ENCODE assay signal across 7 mouse cellular contexts in genomic region chr9:28402770-28403650, GRCm38 (mm10).
DNase-seq lines count a peak whose midpoint lies in the region; ATAC-seq and TF ChIP-seq lines count a peak whose summit lies in the region.

No protein-coding gene starts in this region.

- peak; percentile 16 for DNase-seq in ES-E14 (ENCODE audit: low read depth, low spot score)
- DNase-seq in adrenal gland, adult 2 months = peak; percentile 49
- peak; percentile 67 for DNase-seq in embryonic facial prominence, embryonic 11.5 days (ENCODE audit: low spot score)
- DNase-seq in heart, postnatal 0 days (ENCODE audit: low spot score) = no peak
- DNase-seq in left cerebral cortex, postnatal 36 days (ENCODE audit: low spot score in 2 of 2) = peak; percentile 77 to 83

- H3K4me1 ChIP-seq in ES-E14 (ENCODE audit: control insufficient read depth in 2 of 2, insufficient read depth in 2 of 2, low read length in 2 of 2, poor library complexity in 1 of 2) = 0 out of 4 replicates have a peak, but pooled peaks cover 0 to 2% of the 10 kb centered on the region in 2 experiments
- no peaks in the 10 kb centered on the region for H3K4me1 ChIP-seq in embryonic facial prominence, embryonic 11.5 days (ENCODE audit: control insufficient read depth, insufficient read depth, low read length)
- no peaks in the 10 kb centered on the region for H3K4me1 ChIP-seq in heart, postnatal 0 days (ENCODE audit: control insufficient read depth, insufficient read depth)
- H3K4me1 ChIP-seq in neural tube, embryonic 12.5 days = peaks cover 16% of the 10 kb centered on the region

- no peak for TF ChIP-seq CTCF in heart, postnatal 0 days (IDR thresholded peaks at IDR 0.05; ENCODE audit: low read depth)

- no peak overlapping the region for H3K27ac ChIP-seq in ES-E14 (ENCODE audit: insufficient read depth, low read depth, low read length, poor library complexity, severe bottlenecking)
- H3K27ac ChIP-seq in embryonic facial prominence, embryonic 11.5 days (replicated peaks; ENCODE audit: low read depth, low read length) = no peak overlapping the region
- no peak overlapping the region for H3K27ac ChIP-seq in heart, postnatal 0 days (ENCODE audit: low read depth)
- H3K27ac ChIP-seq in neural tube, embryonic 12.5 days = no peak overlapping the region

- no peaks in the 10 kb centered on the region for H3K36me3 ChIP-seq in ES-E14 (ENCODE audit: control insufficient read depth, insufficient read depth, low read length, poor library complexity, severe bottlenecking)
- H3K36me3 ChIP-seq in embryonic facial prominence, embryonic 11.5 days (replicated peaks; ENCODE audit: control insufficient read depth, insufficient read depth, low read depth, low read length) = no peaks in the 10 kb centered on the region
- no peaks in the 10 kb centered on the region for H3K36me3 ChIP-seq in heart, postnatal 0 days (replicated peaks; ENCODE audit: control insufficient read depth, insufficient read depth, low read length)
- H3K36me3 ChIP-seq in neural tube, embryonic 12.5 days = no peaks in the 10 kb centered on the region

- peaks cover 5% of the 10 kb centered on the region; the same call in 1 of the 2 replicates for H3K27me3 ChIP-seq in embryonic facial prominence, embryonic 11.5 days (ENCODE audit: control insufficient read depth, insufficient read depth, low read length)
- H3K27me3 ChIP-seq in heart, postnatal 0 days (ENCODE audit: control insufficient read depth, insufficient read depth, low read length) = peaks cover 32% of the 10 kb centered on the region
- H3K27me3 ChIP-seq in neural tube, embryonic 12.5 days (replicated peaks) = peaks cover 11% of the 10 kb centered on the region; the same call in 1 of the 2 replicates

- in situ Hi-C loops in ES-E14 (cut with MboI; ENCODE audit: low sequenced_read_pairs in 2 of 2, unreplicated experiment in 2 of 2) = no loop called here

- TF ChIP-seq EP300 in heart, postnatal 0 days (IDR thresholded peaks at IDR 0.05; ENCODE audit: low read depth) = no peak

- ATAC-seq in embryonic facial prominence, embryonic 11.5 days (replicated peaks; ENCODE audit: insufficient number of reproducible peaks, low FRiP score, low TSS enrichment, low read depth) = peak; percentile 85
- no peak; the same call in 1 of the 2 replicates for ATAC-seq in heart, postnatal 0 days (ENCODE audit: insufficient read depth, low read depth)
- ATAC-seq in neural tube, embryonic 12.5 days (ENCODE audit: low FRiP score, low read depth) = peak; percentile 90
- ATAC-seq in inflammation-experienced regulatory T-cells, adult 6 months = no peak

- no peaks in the 10 kb centered on the region for H3K9me3 ChIP-seq in ES-E14 (ENCODE audit: control insufficient read depth, insufficient read depth, low read depth, low read length)
- H3K9me3 ChIP-seq in embryonic facial prominence, embryonic 11.5 days (replicated peaks; ENCODE audit: control insufficient read depth, low read length) = no peaks in the 10 kb centered on the region
- no peaks in the 10 kb centered on the region for H3K9me3 ChIP-seq in heart, postnatal 0 days (replicated peaks; ENCODE audit: control insufficient read depth, low read length)
- H3K9me3 ChIP-seq in neural tube, embryonic 12.5 days = no peaks in the 10 kb centered on the region

- under 1% methylated on average over 55 of the region's 56 CpGs for WGBS in embryonic facial prominence, embryonic 11.5 days
- 2% methylated on average over 56 of the region's 56 CpGs for WGBS in heart, postnatal 0 days
- 1% methylated on average over 55 of the region's 56 CpGs for WGBS in neural tube, embryonic 12.5 days

- peak overlapping the region; percentile 42 for H3K9ac ChIP-seq in ES-E14 (ENCODE audit: insufficient read depth, low read depth, low read length, poor library complexity, severe bottlenecking)
- peak overlapping the region; percentile 43 for H3K9ac ChIP-seq in embryonic facial prominence, embryonic 11.5 days (replicated peaks; ENCODE audit: low read length)
- no peak overlapping the region for H3K9ac ChIP-seq in heart, postnatal 0 days (replicated peaks; ENCODE audit: low read depth, low read length)
- peak overlapping the region; percentile 60 for H3K9ac ChIP-seq in neural tube, embryonic 12.5 days

- H3K4me3 ChIP-seq in ES-E14 (ENCODE audit: insufficient read depth in 1 of 2, low read depth in 1 of 2, low read length in 2 of 2, poor library complexity in 1 of 2, severe bottlenecking in 1 of 2) = peak overlapping the region; percentile 63 to 71
- peak overlapping the region; percentile 45 for H3K4me3 ChIP-seq in embryonic facial prominence, embryonic 11.5 days (ENCODE audit: low read depth, low read length)
- H3K4me3 ChIP-seq in heart, postnatal 0 days (ENCODE audit: low read depth, low read length) = peak overlapping the region; percentile 51
- H3K4me3 ChIP-seq in neural tube, embryonic 12.5 days = peak overlapping the region; percentile 59

- H3K4me2 ChIP-seq in embryonic facial prominence, embryonic 11.5 days (ENCODE audit: low read depth, low read length) = peak overlapping the region; percentile 94
- H3K4me2 ChIP-seq in heart, postnatal 0 days (ENCODE audit: low read depth, low read length) = peak overlapping the region; percentile 88
- H3K4me2 ChIP-seq in neural tube, embryonic 12.5 days (replicated peaks) = peak overlapping the region; percentile 99

- intact Hi-C loops in left cerebral cortex, postnatal 36 days (cut with DNase I) = loop anchor here (5.0 to 10.0 kb wide), 4 partner anchors 66 to 162 kb away; no protein-coding TSS in a partner anchor

TF ChIP-seq in ES-E14, 5 proteins besides CTCF, POLR2A, EP300 and RAD21:
- TF ChIP-seq HCFC1 (IDR thresholded peaks at IDR 0.05; ENCODE audit: borderline replicate concordance, insufficient read depth, low read length) (no peak), MAFK (IDR thresholded peaks at IDR 0.05; ENCODE audit: insufficient read depth, low read depth, low read length) (no peak), CHD2 (IDR thresholded peaks at IDR 0.05; ENCODE audit: low read depth, low read length) (no peak)

Comparison
In these comparisons a context has a peak if more than half of its experiments do, and no peak if none do; other contexts are left out.
1. ATAC-seq: peak in embryonic facial prominence, embryonic 11.5 days (single experiment) and neural tube, embryonic 12.5 days (single experiment); none in heart, postnatal 0 days (single experiment) and inflammation-experienced regulatory T-cells, adult 6 months (single experiment).
2. Peak in every context shown above with its lines, with median percentiles within 50 percentile points of each other: H3K4me3 ChIP-seq and H3K4me2 ChIP-seq.